Mouse (Mus musculus) lung, postnatal 14 days (tissue): ENCODE measurements at regions not wholly inside any gene's neighbourhood (a gene's known extent, or its start where the extent isn't known, plus 50 kb on each side); places are given as distances from the start of the nearest gene placed in this dataset.

Source experiments
- DNase-seq: peaks from one replicate; pipeline ENCODE4 v3.0.0; 2021

DNA sequence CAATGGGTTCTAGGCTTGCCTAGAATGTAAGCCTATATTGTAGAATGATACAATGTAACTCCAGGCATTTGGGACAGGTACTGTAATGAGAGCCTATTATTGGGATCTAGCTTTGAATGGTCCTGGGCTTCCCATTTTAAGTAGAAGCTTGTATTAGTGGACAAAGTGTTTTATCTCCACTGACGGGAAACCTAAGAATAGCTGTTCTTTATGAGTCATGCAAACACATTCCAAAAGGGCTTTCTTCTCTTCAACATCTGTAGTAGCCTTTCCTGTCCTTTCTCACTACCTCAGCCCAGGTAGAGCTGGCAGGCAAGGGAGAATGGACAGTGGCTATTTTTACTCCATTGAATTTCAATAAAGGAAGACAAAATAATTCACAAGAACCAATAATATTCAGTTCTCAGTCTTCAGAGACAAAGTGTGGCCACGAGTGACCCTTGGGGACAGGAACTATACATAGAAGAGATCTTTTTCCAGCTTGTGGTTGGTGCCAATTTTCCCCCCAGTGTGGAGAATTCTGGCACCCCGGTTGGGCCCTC is 82.8 kb downstream of the Csl start:
- no peak for DNase-seq

GRCm38 (mm10) chr10:99678096-99678495 is 81.4 kb downstream of the Csl start:
- no peak for DNase-seq

DNA sequence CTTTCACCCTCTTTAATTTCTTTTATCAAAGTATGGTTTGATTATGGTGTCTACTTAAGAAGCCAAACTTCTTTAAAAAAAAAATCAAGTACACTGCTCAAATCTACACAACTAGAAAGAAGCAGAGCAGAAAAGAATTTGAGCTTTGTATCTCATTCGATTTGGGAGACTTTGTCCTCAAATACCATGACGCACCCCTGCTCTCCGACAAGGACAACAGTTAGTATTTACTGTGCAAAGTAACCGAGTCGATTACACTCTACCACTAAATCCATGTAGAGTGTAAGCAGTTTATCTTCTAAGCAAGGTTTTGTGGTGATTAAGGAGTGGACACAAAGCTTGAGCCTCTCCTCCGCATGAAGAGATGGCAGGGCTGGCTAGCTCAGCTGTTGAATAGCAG is 79.6 kb downstream of the Csl start:
- no peak for DNase-seq

DNA sequence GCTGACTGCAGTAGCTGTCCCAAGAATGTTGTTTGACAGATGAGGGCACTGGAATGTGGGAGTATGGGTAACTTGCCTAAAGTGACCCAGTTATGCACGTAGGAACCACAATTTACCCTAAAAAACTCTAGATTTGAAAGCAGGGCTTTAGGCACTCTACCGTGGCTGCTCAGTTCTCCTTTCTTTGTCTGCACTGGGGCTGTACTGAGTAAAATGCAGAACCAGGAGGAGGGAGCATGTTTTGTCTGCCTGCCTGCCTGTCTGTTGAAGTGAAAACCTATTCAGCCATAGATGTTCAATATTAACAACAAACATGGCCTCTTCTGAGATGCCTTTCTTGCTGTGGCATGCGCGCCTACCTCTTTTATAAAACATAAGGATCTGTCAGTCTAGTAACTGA is 77.5 kb downstream of the Csl start:
- DNase-seq: no peak

- DNase-seq: no peak
These were observed 77.1 kb downstream of the Csl start for GRCm38 (mm10) chr10:99682350-99682749.

- no peak for DNase-seq
These were observed 76.1 kb downstream of the Csl start for GRCm38 (mm10) chr10:99683310-99683709.

- no peak for DNase-seq
These were observed 73.5 kb downstream of the Csl start for GRCm38 (mm10) chr10:99685911-99686310.

GRCm38 (mm10) chr10:99687011-99687410 is 72.4 kb downstream of the Csl start:
- no peak for DNase-seq

DNA sequence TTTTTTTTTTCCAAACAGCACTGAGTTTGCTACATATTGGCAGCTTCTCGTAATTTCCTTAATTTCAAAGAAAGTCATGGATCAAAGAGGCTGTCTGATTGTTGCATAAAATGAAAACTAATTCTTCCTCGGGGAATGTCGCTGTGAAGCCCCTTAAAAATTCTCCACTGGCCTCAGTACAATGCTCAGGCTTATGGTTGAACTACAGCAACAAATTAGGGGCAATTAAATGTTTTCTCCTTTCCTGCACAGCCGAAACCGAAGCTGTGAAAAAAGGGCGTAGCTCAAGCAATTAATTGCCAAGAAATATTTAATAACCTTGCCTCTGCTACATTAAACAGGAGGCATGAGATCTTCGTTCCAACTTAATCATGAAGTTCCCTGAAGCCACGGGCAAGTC is 61.8 kb downstream of the Csl start:
- no peak for DNase-seq

DNA sequence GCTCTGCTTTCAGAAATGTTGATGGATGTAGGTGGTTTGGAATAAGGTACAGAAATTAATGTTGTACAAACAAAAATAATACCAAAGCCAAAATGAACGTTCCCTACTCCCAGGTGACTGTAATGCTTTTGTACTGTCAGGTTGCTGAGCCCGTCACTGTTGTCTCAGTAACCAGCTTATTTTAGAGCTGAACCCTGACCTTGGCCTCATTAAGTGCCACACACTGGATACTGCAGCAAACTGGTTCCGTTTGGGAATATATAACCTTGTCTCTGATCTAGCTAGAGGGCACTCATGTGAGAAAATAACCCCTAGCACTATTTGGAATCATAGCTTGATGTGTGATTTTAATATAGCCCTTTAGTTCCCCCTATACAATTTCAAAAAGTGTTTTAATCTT is 60.0 kb downstream of the Csl start:
- DNase-seq: no peak

DNA sequence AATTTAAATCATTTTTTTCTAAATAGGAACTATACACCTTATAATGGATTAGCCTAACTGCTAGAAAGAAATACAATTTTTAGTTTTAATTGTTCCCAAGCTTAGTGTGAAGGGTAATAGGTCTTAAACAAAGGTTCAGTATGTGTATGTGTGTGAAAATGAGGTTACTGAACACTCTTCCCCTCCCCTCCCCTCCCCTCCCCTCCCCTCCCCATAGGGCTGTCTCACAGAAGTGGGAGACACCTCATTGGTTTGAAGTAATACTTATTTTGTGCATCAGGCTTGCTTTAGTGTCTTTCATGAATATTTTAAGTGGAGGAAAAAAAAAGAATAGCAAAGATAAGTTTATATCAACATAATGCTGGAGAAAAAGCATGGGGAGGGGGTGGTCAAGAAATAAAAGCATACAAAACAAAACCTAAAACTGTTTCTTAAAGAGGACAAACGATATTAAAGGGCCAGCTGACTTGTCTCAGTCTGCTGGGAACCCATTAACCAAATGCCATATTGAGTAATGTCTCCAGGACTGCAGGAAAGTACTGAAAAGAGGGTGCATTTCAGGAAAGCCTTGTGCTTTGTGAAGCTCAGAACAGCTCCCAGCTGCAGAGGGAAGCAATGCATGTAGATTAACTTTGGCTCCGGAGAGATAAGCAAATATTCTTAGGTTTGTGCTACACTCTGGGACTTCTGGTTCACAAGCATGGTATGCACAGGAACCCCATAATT is 59.2 kb downstream of the Csl start:
- no peak for DNase-seq
